In genomic region chr11:100385016-100385415, GRCm38 (mm10) we compare ENCODE assay signal across 1 mouse cellular context.
A peak's percentile ranks its signal among the peaks of the same experiment; 100 is the strongest.
TF ChIP-seq lines count a peak whose summit lies in the region.

No protein-coding gene starts in this region.

TF ChIP-seq in CH12.LX, 34 proteins besides CTCF, POLR2A, EP300 and RAD21:
- TF ChIP-seq ZMIZ1 (IDR thresholded peaks at IDR 0.05; ENCODE audit: low read depth, low read length) = no peak
- TF ChIP-seq KAT2A (IDR thresholded peaks at IDR 0.05; ENCODE audit: insufficient replicate concordance, low read length) = 0 out of 2 replicates have a peak, but pooled peaks have one; percentile 16
